Comparison of ENCODE assay signal across 10 mouse cellular contexts in the genomic region with DNA sequence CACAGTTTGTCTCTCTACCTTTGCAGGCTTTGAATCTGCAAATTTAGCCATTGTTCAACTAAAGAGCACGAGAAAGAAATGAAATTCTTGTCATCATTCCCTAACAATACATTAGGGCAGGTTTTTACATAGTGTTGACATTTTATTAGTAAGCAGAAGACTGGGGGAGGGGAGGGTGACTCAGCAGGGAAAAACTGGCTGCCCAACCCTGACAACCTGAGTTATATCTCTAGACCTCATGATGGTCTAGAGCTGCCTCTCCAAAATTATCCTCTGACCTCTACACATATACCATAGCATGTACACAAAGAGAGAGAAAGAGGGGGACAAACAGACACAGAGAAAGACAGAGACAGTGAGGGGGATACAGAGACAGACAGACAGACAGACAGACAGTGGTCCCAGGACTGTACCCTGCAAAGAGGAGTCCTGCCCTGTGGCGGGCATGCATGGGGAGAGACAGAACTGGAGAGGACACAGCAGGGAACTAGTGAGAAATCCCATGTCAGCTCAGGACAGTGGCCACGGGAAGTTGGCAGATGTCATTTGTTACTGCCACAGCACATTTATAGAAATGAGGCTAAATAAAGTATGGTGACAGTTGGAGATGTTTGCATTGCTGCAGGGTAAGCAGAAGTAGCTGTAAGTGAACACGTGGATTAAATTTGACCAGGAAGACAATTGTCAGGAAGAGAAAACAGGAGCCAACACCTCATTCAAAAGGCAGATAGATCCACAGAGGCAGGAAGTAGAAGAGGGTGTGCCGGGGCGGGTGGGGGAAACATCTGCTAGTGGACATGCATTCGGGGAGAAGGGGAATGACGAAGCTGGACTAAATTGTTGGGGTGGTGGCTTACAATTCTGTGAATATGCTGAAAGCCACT. TPM values are rescaled to one million over a fixed set of nuclear protein-coding genes. Genes with fewer than 3 reads are reported as not detected.
DNase-seq lines count a peak whose midpoint lies in the region; ATAC-seq and TF ChIP-seq lines count a peak whose summit lies in the region.
"Had no signal": no experiment of that assay in that cellular context is flagged by ENCODE, and none has a peak within 500 bp of the region (broad histone marks: within the 10 kb centered on the region; RNA-seq: fewer than 3 reads in every experiment).

No protein-coding gene starts in this region.

- no peak for TF ChIP-seq POLR2A in thymus, adult 2 months (IDR thresholded peaks at IDR 0.05; ENCODE audit: control insufficient read depth, extremely low read depth, insufficient read depth, low read length, poor library complexity)

- H3K4me3 ChIP-seq in lung, embryonic 14.5 days (ENCODE audit: low read depth, low read length) = no peak overlapping the region
- no peak overlapping the region for H3K4me3 ChIP-seq in heart, embryonic 13.5 days
- no peak overlapping the region for H3K4me3 ChIP-seq in thymus, adult 2 months (ENCODE audit: control insufficient read depth, insufficient read depth, low read length)
- H3K4me3 ChIP-seq in forebrain, embryonic 16.5 days (replicated peaks; ENCODE audit: low read length) = no peak overlapping the region
- H3K4me3 ChIP-seq: midbrain, embryonic 13.5 days had no signal

- H3K9ac ChIP-seq in lung, embryonic 14.5 days = no peak overlapping the region
- no peak overlapping the region for H3K9ac ChIP-seq in heart, embryonic 13.5 days
- no peak overlapping the region for H3K9ac ChIP-seq in forebrain, embryonic 16.5 days (replicated peaks; ENCODE audit: low read depth, low read length)
- H3K9ac ChIP-seq: midbrain, embryonic 13.5 days had no signal

- peaks cover 4% of the 10 kb centered on the region; the same call in 1 of the 2 replicates for H3K4me1 ChIP-seq in lung, embryonic 14.5 days (ENCODE audit: insufficient read depth)
- peaks cover 15% of the 10 kb centered on the region for H3K4me1 ChIP-seq in heart, embryonic 13.5 days
- H3K4me1 ChIP-seq in thymus, adult 2 months (replicated peaks; ENCODE audit: control insufficient read depth, insufficient read depth, low read length) = no peaks in the 10 kb centered on the region
- H3K4me1 ChIP-seq in forebrain, embryonic 16.5 days (replicated peaks; ENCODE audit: control insufficient read depth, insufficient read depth, low read length) = no peaks in the 10 kb centered on the region
- H3K4me1 ChIP-seq: midbrain, embryonic 13.5 days had no signal

- no peak for DNase-seq in lung, embryonic 14.5 days
- DNase-seq in lung, adult 18-20 months = no peak
- DNase-seq in R1 (ENCODE audit: low read depth, low spot score) = peak; percentile 35
- DNase-seq in thymus, adult 2 months = no peak
- DNase-seq in kidney, adult 18-20 months = no peak
- DNase-seq: cerebellum, adult 18-20 months had no signal

- H3K9me3 ChIP-seq in lung, embryonic 14.5 days (ENCODE audit: low read depth, low read length) = no peaks in the 10 kb centered on the region
- H3K9me3 ChIP-seq in heart, embryonic 13.5 days = no peaks in the 10 kb centered on the region
- H3K9me3 ChIP-seq in forebrain, embryonic 16.5 days (ENCODE audit: control insufficient read depth, low read length) = no peaks in the 10 kb centered on the region
- H3K9me3 ChIP-seq: midbrain, embryonic 13.5 days had no signal

- no peaks in the 10 kb centered on the region for H3K27me3 ChIP-seq in lung, embryonic 14.5 days (ENCODE audit: insufficient read depth, low read length)
- no peaks in the 10 kb centered on the region for H3K27me3 ChIP-seq in heart, embryonic 13.5 days (replicated peaks)
- no peaks in the 10 kb centered on the region for H3K27me3 ChIP-seq in thymus, adult 2 months (ENCODE audit: control insufficient read depth, insufficient read depth, low read length)
- no peaks in the 10 kb centered on the region for H3K27me3 ChIP-seq in forebrain, embryonic 16.5 days (replicated peaks; ENCODE audit: control insufficient read depth, insufficient read depth, low read length)
- H3K27me3 ChIP-seq: midbrain, embryonic 13.5 days had no signal

- peak; percentile 24; the same call in 1 of the 2 replicates for ATAC-seq in lung, embryonic 14.5 days (ENCODE audit: insufficient read depth)
- ATAC-seq in heart, embryonic 13.5 days (ENCODE audit: extremely low read depth, insufficient number of reproducible peaks, low FRiP score, low TSS enrichment) = peak; percentile 65; the same call in 1 of the 2 replicates
- peak; percentile 11 for ATAC-seq in megakaryocyte-erythroid progenitor cell, adult 5-6 weeks (replicated peaks; ENCODE audit: low FRiP score, low TSS enrichment, poor library complexity, severe bottlenecking)
- no peak for ATAC-seq in forebrain, embryonic 16.5 days
- ATAC-seq: midbrain, embryonic 13.5 days had no signal

- 0 out of 2 replicates have a peak overlapping the region, but pooled peaks have one; percentile 5 for H3K4me2 ChIP-seq in lung, embryonic 14.5 days
- no peak overlapping the region; the same call in 1 of the 2 replicates for H3K4me2 ChIP-seq in heart, embryonic 13.5 days
- H3K4me2 ChIP-seq in forebrain, embryonic 16.5 days (ENCODE audit: low read length) = no peak overlapping the region
- H3K4me2 ChIP-seq: midbrain, embryonic 13.5 days had no signal

- no peak for TF ChIP-seq CTCF in lung, embryonic 14.5 days (IDR thresholded peaks at IDR 0.05; ENCODE audit: low read depth)
- TF ChIP-seq CTCF in thymus, adult 2 months (IDR thresholded peaks at IDR 0.05; ENCODE audit: borderline replicate concordance, control insufficient read depth, extremely low read depth, insufficient read depth, low read length, poor library complexity) = no peak

- 37% methylated on average over 8 of the region's 8 CpGs for WGBS in lung, embryonic 14.5 days
- WGBS in heart, embryonic 13.5 days = 39% methylated on average over 8 of the region's 8 CpGs
- WGBS in thymus, adult 2 months = 25% methylated on average over 8 of the region's 8 CpGs
- 70% methylated on average over 8 of the region's 8 CpGs for WGBS in forebrain, embryonic 16.5 days

- no peaks in the 10 kb centered on the region for H3K36me3 ChIP-seq in lung, embryonic 14.5 days (ENCODE audit: insufficient read depth)
- H3K36me3 ChIP-seq in heart, embryonic 13.5 days = no peaks in the 10 kb centered on the region
- H3K36me3 ChIP-seq in thymus, adult 2 months (ENCODE audit: control insufficient read depth, insufficient read depth, low read length) = no peaks in the 10 kb centered on the region
- H3K36me3 ChIP-seq in forebrain, embryonic 16.5 days (ENCODE audit: control insufficient read depth, insufficient read depth) = no peaks in the 10 kb centered on the region
- H3K36me3 ChIP-seq: midbrain, embryonic 13.5 days had no signal

- H3K27ac ChIP-seq in lung, embryonic 14.5 days (ENCODE audit: low read depth) = no peak overlapping the region
- H3K27ac ChIP-seq in heart, embryonic 13.5 days (replicated peaks) = no peak overlapping the region
- no peak overlapping the region for H3K27ac ChIP-seq in thymus, adult 2 months (ENCODE audit: control insufficient read depth, insufficient read depth, low read length)
- H3K27ac ChIP-seq in forebrain, embryonic 16.5 days (ENCODE audit: low read length) = no peak overlapping the region
- H3K27ac ChIP-seq: midbrain, embryonic 13.5 days had no signal

RNA-seq across cellular contexts. Expression of a gene that starts 14.8 kb away (rescaled TPM):
- 91.2 and 96.3 TPM in 2 replicates for polyA plus RNA-seq in lung, embryonic 14.5 days (2014; fragmentation: Nextera tagmentation; extraction: Ambion mirVana)
- 60.1 and 63.0 TPM in 2 replicates for polyA plus RNA-seq in heart, embryonic 13.5 days (2015; fragmentation: Nextera tagmentation; extraction: Ambion mirVana)
- total RNA-seq in megakaryocyte-erythroid progenitor cell, adult 5-6 weeks (2014; fragmentation: Nextera tagmentation) = 85.5 and 86.5 TPM in 2 replicates
- 126 and 132 TPM in 2 replicates for total RNA-seq in megakaryocyte-erythroid progenitor cell, adult 5-6 weeks (2017)
- polyA plus RNA-seq in thymus, adult 2 months (2012; rRNA removed) = 91.4 and 95.5 TPM in 2 replicates
- 56.7 and 70.2 TPM in 2 replicates for polyA plus RNA-seq in forebrain, embryonic 16.5 days (2015; fragmentation: Nextera tagmentation; extraction: Ambion mirVana)

RNA-seq across cellular contexts. Expression of a gene that starts 15.3 kb away (rescaled TPM):
- polyA plus RNA-seq in lung, embryonic 14.5 days (2014; fragmentation: Nextera tagmentation; extraction: Ambion mirVana) = 1.3 and 2.0 TPM in 2 replicates
- 0.78 and 1.3 TPM in 2 replicates for polyA plus RNA-seq in heart, embryonic 13.5 days (2015; fragmentation: Nextera tagmentation; extraction: Ambion mirVana)
- not detected in 2 replicates for total RNA-seq in megakaryocyte-erythroid progenitor cell, adult 5-6 weeks (2014; fragmentation: Nextera tagmentation)
- total RNA-seq in megakaryocyte-erythroid progenitor cell, adult 5-6 weeks (2017) = 1.0 TPM in 1 of 2 replicates, not detected in the other
- not detected in 2 replicates for polyA plus RNA-seq in thymus, adult 2 months (2012; rRNA removed)
- not detected in 2 replicates for polyA plus RNA-seq in forebrain, embryonic 16.5 days (2015; fragmentation: Nextera tagmentation; extraction: Ambion mirVana)
